Mouse (Mus musculus) testis, postnatal 14 days (tissue): ENCODE measurements around the gene Dbr1.
"Not testable (repeated sequence)": the region's sequence is repeated elsewhere in the genome, so short reads cannot be mapped to it uniquely, and the experiment has no call there.

Experiments
- DNase-seq: peaks from one replicate; pipeline ENCODE4 v3.0.0; 2021; ENCODE audit warnings: low spot score

Dbr1 gene

GRCm38 (mm10) chr9:99575677-99576480, at the start of gene Dbr1:
Gene Dbr1, plus strand, starts transcription at chr9:99575799.
- DNase-seq, result peak; percentile 97

DNA sequence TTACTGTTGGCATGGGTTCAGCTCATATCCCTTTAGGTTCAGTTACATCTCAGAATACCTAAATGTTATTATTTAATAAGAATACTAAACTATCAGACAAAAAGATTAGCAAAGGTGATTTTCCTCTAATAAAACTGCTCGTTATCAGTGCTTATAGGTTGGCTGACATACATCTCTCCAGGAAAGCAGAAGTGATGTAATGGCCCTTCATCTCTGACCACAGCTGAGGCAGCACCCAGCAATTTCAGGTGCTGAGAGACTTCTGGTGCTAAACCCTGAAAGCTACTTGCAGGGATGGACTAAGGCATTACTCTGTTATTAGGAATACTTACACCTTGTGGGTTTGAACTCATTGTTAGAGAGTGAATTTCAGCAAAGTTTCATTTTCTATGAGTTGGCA, 43.7 kb upstream of the Dbr1 start:
- DNase-seq, result no peak

DNA sequence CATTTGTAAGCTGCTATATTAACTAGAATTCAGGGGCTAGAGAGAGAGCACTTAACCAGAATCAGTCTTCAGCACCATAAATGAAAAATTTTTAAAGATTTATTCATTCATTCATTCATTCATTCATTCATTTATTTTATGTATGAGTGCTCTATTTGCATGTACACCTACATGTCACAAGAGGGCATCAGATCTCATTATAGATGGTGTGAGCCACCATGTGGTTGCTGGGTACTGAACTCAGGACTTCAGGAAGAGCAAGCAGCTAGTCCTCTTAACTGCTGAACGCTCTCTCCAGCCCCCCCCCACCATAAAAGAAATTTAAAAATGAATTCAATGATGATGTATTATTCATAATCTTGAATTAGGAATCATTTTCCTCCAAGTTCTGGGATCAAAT, 29.3 kb upstream of the Dbr1 start:
- DNase-seq, result no peak

DNA sequence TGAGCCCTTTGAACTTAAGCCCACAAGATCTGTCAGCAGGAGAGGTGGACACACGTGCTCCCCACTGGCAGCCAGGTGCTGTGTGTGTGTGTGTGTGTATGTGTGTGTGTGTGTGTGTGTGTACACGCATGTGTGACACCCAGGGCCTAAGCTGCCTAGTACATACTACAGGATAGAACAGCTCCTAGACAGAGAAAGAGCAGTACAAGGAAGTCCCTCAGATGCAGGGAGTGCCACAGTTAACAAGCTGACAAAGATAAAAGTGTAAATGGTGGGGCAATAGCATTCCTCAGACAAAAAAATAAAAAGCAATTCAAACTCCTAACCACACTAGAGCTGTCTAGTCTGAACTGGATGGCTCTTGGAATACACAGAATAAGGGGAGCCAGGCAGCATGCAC, 23.5 kb upstream of the Dbr1 start:
- DNase-seq, result no peak

DNA sequence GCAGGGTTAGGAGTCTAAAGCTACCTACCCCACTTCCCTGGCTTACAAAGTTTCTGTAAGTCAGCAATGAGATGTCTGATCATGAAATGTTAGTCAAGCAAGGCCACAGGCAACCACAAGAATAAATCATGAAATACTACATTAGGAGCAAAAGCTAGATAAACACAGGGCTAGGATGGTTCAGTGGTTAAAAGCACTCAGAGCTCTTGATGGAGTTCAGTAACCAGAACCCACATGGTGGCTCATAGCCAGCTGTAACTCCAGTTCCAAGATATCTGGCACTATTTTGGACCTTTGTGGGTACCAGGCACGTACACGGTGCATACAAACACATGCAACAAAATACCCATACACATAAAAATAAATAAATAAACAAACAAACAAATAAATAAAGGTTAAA, 22.6 kb upstream of the Dbr1 start:
- DNase-seq, result no peak

DNA sequence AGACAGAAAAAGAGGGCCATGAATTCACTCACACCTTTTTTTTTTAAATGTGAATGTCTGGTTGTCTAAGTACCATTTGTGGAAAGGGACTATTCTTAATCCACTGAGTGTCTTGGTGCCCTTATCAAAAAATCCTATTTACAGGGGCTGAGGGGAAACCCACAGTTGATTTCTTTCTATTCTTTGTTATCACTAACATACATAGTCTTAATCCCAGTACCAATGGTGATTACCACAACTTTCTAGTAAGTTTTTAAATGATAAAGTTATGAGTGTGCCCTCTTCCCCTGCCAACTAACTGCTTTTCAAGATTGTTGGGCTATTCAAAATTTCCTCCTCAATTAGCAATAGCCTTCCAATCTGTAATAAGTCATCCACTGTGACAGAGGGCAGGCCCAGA, 21.5 kb upstream of the Dbr1 start:
- no peak for DNase-seq

- no peak for DNase-seq
Measured at GRCm38 (mm10) chr9:99555253-99555652, 20.3 kb upstream of the Dbr1 start.

DNA sequence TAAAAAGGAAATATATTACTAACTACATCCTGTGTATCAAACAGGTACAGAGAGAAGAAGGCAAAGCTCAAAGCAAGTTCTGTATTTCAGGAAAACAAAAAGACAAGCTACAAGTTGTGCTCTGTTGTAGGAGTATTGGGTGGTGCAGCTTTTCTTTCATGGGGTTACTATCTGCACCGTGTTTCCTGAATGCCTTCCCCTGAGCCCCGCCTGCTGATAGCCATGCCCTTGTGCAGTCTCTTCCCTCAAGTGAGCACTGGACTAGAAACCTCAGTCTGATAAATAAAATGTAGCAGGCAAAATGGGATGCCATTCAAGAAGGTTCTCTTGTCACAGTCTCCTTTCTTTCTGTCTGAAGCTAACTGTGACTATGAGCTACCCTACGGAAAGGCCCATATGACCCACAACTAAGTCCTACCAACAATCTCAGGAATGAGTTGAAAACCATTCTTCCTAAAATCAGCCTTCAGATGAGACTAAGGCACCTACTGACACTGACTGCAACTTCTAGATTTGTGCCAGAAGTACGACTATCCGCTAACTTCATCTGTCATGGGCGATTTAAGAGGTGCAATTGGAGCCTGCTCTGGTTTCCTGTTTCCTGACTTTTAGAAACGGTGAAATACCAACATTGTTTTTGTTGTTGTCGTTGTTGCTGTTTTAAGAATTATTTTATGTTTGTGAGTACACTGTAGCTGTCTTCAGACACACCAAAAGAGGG, 17.9 kb upstream of the Dbr1 start:
- no peak for DNase-seq

DNA sequence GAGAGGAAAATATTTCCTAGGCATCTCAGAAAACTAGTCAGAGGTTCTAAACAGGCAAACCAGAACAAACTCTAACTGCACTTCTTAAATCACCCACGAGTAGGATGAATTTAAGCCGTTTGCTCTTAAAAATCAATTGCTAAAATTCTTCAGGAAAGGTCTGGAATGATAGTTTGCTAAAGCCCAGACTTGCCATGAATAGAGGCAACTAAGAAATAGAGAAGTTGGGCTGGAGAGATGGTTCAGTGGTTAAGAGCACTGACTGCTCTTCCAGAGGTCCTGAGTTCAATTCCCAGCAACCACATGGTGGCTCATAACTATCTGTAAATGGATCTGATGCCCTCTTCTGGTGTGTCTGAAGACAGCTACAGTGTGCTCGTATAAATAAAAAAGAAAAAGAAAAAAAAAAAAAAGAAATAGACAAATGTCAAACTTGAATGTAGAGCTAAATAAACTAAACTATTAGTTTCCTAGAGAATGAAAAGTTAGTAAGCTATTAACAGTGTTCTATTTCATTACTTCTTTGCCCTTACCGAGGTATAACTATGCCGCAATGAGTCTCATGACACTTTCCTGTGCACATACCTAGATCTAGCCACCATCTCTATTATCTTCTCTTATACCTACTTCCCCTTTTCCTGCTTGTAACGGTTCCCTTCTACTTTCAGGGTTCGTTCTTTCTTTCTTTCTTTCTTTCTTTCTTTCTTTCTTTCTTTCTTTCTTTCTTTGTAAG, 16.6 kb upstream of the Dbr1 start:
- no peak for DNase-seq

GRCm38 (mm10) chr9:99559557-99559904, 16.1 kb upstream of the Dbr1 start:
- DNase-seq, result no peak

DNA sequence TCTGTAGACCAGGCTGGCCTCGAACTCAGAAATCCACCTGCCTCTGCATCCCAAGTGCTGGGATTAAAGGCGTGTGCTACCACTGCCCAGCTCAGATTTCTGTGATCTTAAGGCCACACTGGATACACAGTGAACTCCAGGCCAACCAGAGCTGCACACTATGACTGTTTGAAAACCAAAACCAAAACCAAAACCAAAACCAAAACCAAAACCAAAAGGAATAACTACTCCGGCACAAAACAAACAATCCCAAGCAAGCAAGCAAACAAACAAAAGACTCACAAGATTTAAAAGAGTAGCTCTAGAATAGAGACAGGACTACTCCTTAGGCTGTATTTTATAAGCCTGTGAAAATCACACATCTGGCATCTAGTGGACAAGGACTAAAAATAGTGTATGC, 15.2 kb upstream of the Dbr1 start:
- no peak for DNase-seq

DNA sequence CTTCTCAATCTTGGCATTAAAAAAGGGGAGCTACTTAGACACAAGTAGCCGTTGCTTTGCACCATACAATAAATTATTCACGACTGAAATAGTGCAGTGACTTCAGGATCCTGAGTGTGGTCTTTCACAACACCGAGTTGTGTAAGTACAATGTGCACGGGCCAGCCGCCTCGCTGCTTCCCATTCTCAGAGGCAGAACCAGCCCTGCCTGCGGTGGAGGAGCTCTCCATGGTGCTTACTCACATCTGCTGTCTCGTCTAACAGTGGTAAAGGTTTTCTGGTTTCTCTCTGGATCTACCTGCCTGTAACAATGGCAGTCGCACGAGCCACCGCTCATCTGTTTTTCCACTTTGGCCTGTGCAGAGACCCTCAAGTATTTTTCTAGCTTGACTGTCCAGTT, 11.9 kb upstream of the Dbr1 start:
- peak; percentile 37 for DNase-seq

- peak; percentile 65 for DNase-seq
Measured at GRCm38 (mm10) chr9:99568023-99568346, 7.6 kb upstream of the Dbr1 start.

GRCm38 (mm10) chr9:99568347-99569070, 7.1 kb upstream of the Dbr1 start, which contains the start of gene Armc8:
Gene Armc8, minus strand, starts transcription at chr9:99568899.
- DNase-seq, result peak; percentile 91

DNA sequence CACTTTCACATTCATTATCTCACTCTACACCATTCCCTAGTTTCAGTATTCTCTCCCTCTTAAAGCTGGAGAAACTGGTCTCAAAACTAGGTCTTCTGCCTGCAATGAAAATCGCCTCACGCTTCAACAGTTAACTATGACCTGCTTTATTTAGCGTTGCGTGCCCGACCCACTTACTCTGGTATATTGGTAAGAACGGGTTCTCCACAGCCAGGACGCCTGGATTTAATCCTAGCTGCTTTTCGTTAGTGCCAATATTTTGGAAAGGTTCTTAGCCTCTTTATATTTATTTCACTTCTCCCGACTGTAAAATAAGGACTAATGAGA, 6.6 kb upstream of the Dbr1 start:
- DNase-seq, result no peak

DNA sequence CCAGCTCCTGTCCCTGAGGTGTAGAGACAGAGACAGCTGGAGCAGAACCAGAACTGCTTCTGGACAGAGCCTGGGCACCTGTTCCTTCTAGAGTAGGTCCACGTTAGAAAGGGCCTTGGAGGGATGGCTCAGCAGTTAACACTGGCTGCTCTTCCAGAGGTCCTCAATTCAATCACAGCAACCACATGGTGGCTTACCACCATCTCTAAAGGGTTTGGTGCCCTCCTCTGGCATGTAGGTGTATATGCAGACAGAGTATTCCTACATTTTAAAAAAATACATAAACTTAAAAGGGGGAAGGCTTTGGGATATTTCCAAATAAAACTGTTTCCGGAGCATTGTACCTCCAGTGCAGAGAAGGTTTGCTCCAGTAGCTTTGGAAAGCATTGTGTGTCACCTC, 5.1 kb downstream of the Dbr1 start:
- DNase-seq, result no peak

DNA sequence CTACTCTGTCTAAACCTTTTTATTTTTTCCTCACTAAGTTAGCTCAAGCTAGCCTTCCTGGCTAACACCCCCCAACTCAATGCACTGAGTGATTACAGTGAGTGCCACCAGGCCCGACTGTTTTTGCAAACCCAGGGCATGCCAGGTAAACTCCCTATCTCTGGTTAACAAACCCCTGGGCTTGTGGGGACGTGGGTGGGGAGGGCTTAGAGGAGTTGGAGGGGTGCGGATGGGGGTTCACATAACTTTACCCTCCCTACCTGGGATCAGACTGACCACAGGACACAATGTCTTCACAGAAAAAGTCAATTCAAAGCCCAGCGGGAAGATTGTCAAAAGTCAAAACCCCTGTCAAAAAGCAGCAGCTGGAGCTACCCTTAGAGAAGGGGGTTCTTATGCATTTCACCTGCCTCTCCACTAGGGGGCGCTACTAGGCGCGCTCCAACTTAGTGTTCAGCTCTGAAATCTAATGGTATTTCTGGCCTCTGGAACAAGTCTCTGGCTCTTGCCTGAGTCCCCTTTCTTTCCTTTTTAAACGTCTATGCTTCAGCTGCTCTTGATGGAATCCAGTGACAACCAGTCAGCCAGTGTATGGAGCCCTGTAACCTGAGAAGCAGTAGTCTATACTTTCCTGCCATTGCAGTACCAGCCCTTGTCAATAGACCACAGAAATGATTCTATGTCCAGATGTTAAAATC, 12.1 kb downstream of the Dbr1 start:
- peak; percentile 70 for DNase-seq

DNA sequence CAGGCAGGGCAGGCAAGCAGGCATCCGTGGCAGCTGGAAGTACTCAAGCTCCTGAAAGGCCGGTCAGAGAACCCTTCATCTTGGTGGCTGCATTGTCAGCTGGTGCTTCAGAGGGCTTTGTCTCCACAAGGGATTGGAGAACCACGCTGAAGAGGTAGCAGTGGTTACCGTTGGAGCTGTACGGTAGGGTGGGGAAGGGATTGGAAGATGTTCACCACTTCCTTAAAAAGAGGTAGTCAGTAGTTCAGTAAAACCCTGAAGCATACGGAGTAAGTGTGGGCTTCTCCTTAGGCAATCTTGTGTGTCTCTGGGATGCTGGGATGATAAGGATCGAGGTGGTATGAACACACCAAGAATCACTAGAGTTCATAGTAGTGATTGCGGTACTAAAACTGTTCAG, 15.5 kb downstream of the Dbr1 start:
- DNase-seq, result no peak

- DNase-seq, result not testable (repeated sequence)
Measured at GRCm38 (mm10) chr9:99599127-99599526, 23.5 kb downstream of the Dbr1 start.

DNA sequence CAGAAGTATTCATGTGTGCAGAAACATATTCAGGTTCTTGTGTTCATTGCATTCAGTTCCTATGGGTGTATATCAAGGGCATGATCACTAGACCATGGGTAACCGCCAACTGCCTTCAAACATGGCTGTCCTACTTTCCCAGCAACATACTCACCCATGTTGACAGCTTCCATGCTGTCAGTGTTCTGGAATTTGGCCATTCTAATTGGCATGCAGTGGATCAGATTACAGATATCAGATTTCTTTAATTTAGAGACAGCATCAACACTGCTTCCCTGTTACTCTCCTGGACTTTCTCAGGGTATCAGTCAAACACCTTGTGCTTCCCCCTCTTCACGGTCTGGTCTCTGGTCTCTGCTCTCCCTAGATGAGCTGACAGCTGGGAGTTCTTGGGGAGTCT, 28.0 kb downstream of the Dbr1 start:
- no peak for DNase-seq

GRCm38 (mm10) chr9:99612202-99612601, 36.6 kb downstream of the Dbr1 start, which contains the start of gene A4gnt:
Gene A4gnt, plus strand, starts transcription at chr9:99612502.
- no peak for DNase-seq

DNA sequence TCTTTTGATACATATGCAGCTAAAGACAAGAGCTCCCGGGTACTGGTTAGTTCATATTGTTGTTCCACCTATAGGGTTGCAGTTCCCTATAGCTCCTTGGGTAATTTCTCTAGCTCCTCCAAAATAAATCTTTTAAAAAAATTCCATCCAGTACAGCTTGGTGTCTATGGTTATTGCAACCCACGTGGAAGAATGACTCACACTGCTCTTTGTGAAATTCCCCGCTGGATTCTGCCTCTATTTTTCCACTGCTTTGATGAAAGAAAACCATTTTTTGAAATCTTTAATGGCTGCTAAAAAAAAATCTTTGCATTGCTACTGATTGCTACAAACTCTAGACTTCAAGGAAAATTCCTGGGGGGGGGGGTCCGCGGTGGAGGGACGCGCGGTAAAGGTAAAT, 44.1 kb downstream of the Dbr1 start:
- no peak for DNase-seq
